Mouse (Mus musculus) central nervous system, embryonic 18 days (tissue): Measurements from ENCODE around the gene Dgat2. TPM values are rescaled to one million over a fixed set of nuclear protein-coding genes. Genes with fewer than 3 reads are reported as not detected.

Experiments
- polyA plus RNA-seq: library from polyadenylated mRNA; depleted of rRNA; stranded (reverse); fragments of >200 nt; gene quantifications from 2 replicates; pipeline ENCODE4 v1.2.3, GENCODE M21; 2012; rRNA removed

Dgat2 gene
- 19.7 and 20.9 TPM in 2 replicates for polyA plus RNA-seq

DNA sequence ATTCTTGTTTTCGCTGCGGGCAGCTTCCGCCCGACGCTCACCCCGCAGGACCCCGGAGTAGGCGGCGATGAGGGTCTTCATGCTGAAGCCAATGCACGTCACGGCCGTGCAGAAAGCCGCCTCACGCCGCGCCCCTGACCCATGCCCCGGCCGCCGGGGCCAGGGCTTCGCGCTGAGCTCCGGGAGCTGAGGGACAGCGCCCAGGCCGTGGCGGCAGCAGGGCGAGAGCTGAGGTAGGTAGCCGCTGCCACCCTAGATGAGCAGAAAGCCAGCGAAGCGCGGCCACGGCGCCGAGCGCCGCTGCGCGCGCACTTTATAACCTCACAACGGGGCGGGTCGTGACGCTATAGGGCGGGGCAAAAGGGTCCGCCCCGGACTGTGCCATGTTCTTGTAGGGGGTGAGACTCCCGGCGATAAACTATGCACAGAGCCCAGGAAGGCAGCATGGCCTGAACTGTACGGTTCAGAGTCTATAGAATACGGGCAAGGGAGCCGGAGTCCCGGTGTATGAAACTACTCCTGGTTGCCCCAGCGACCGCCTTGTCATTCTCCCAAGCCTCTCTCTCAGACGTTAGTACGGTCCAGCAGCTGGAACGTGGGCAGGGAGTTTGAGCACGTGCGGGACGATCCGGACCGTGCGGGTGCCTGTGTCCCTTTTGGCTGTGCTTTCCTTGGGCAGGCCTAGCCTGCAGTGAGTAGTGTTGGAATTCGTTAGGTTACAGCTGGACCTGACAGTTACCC lies at the start of gene Dgat2:
Dgat2 (minus strand) TSS at position 288 of the 741 bp plus-strand sequence.

DNA sequence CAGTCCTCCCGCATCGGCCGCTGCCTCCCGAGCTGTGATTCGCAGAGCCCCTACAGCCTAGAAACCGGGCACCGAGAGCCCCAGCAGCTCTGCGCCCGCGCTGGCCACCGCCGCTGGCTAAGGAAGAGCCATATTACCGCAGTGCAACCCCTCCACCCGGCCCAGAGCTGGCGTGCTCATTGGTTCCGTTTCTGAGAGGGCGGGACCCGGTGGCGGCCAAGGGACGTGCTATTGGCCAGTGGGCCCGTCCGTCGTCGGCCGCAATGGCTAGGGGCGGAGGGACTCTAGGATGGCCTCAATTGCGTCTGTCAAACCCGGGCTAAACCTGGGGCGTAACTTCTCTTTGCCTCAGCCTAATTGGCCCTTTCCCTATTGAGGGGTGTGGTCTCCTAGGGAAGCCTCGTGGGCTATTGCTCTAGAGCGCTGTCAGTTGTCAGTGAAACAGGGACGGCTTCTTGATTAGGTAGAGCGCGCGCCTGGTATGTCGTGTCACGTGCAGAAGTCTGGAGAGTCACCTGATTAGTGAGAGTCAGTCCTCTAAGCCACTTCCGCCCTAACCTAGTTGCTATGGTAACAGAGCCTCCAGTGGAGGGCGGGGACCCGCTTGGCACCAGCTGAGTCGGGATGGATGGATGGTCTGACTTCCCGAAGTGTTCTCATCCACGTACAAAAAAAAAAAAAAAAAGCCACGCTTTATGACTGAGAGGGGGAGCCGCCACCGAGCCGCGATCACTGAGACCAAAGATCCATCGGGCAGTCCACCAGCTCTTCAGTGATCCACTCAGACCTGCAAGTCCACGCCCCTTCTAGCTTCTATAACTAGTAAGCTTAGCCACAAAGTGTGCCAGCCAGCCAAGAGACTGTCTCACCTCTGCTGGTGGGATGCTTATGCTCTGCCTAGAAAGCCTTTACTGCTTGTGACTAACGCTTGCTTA lies 41.3 kb downstream of the Dgat2 start, which contains the start of gene Uvrag:
Uvrag (minus strand) TSS at position 158 of the 935 bp plus-strand sequence.

Other genes starting within 250 kb of the Dgat2 start
- 12.8 and 13.3 TPM in 2 replicates for gene Uvrag, start 41.6 kb downstream of the Dgat2 start, polyA plus RNA-seq
- gene Mogat2, start 55.9 kb upstream of the Dgat2 start, polyA plus RNA-seq, result 0.31 and 0.72 TPM in 2 replicates
- gene Map6, start 84.7 kb upstream of the Dgat2 start, polyA plus RNA-seq, result 148 and 153 TPM in 2 replicates
- 91.7 and 128 TPM in 2 replicates for gene Serpinh1, start 170.5 kb upstream of the Dgat2 start, polyA plus RNA-seq
- gene Gdpd5, start 198.7 kb upstream of the Dgat2 start, polyA plus RNA-seq, result 37.3 and 43.1 TPM in 2 replicates